Mouse (Mus musculus): ENCODE measurements around the gene Timp2. TPM values are rescaled to one million over a fixed set of nuclear protein-coding genes. Genes with fewer than 3 reads are reported as not detected.

Gene Timp2
- polyA plus RNA-seq, 1 experiment: 78.8 TPM

DNA sequence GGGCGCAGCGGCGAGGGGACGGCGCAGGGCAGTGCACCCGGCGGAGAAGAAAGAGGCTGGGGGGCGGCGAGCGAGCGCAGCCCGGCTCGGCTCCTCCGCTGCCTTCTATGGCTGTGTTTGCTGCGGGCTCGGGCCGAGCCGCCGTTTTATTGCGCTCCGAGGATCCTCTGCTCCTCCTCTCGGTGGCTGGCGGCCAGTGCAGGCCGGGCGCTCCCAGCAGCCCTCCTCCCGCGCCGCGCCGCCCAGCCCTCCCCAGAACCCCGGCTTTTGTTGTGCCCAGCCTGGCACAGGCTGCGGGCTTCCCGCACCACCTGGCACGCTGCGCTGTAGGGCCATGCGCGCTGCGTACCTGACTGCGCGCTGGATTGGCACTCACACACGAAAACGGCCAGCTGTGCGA is 335 bp downstream of the Timp2 start:
- Histone ChIP-seq H3K27me3 (ENCODE audit: control insufficient read depth, insufficient read depth, low read length) (no peaks in the 10 kb centered on the region), H3K36me3 (ENCODE audit: control insufficient read depth, insufficient read depth, low read length) (no peaks in the 10 kb centered on the region), H3K27ac (ENCODE audit: control insufficient read depth, insufficient read depth, low read length) (no peak overlapping the region), H3K4me1 (replicated peaks; ENCODE audit: control insufficient read depth, insufficient read depth, low read length) (peaks cover 24% of the 10 kb centered on the region), H3K4me3 (ENCODE audit: control insufficient read depth, insufficient read depth, low read length) (peak overlapping the region; percentile 54)
- DNase-seq: peak; percentile 87
- WGBS: 0% methylated on average over 36 of the region's 43 CpGs
- TF ChIP-seq CTCF (IDR thresholded peaks at IDR 0.05; ENCODE audit: borderline replicate concordance, control insufficient read depth, extremely low read depth, insufficient read depth, low read length, poor library complexity) (peak; percentile 89), POLR2A (IDR thresholded peaks at IDR 0.05; ENCODE audit: control insufficient read depth, extremely low read depth, insufficient read depth, low read length, poor library complexity) (peak; percentile 30; the same call in 1 of the 2 replicates)

DNA sequence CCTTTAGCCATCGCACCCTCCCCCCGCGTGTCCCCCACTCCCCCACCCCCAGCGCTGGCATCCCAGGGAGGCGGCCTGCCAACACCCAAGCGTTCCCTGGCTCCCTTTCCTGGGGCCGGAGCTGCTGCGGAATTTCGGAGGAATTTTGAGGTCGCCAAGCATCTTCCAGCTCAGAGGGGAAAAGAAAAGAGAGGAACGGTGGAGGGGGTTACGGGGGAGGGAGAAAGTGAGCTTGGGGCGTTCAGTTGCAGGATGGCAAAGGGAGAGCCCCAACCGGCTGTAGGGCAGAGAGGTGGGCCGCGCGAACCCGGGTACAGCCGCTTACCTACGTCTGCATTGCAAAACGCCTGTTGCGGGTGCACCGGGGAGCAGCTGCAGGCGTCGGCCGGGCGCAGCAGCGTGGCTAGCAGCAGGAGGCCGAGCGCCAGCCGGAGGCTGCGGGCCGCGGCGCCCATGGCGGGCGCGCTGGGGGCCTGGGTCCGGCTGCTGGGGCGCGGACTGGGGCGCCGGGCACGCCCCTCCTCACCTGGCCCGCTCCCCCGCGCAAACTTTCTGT is 826 bp downstream of the Timp2 start:
- peak; percentile 50 for DNase-seq
- H3K27me3 ChIP-seq (ENCODE audit: control insufficient read depth, insufficient read depth, low read length): no peaks in the 10 kb centered on the region
- no peaks in the 10 kb centered on the region for H3K36me3 ChIP-seq (ENCODE audit: control insufficient read depth, insufficient read depth, low read length)
- peaks cover 27% of the 10 kb centered on the region for H3K4me1 ChIP-seq (replicated peaks; ENCODE audit: control insufficient read depth, insufficient read depth, low read length)
- no peak overlapping the region for H3K27ac ChIP-seq (ENCODE audit: control insufficient read depth, insufficient read depth, low read length)
- H3K4me3 ChIP-seq (ENCODE audit: control insufficient read depth, insufficient read depth, low read length): peak overlapping the region; percentile 54
- WGBS: 3% methylated on average over 47 of the region's 47 CpGs
- TF ChIP-seq POLR2A (IDR thresholded peaks at IDR 0.05; ENCODE audit: control insufficient read depth, extremely low read depth, insufficient read depth, low read length, poor library complexity): no peak; the same call in 1 of the 2 replicates
- no peak for TF ChIP-seq CTCF (IDR thresholded peaks at IDR 0.05; ENCODE audit: borderline replicate concordance, control insufficient read depth, extremely low read depth, insufficient read depth, low read length, poor library complexity)

DNA sequence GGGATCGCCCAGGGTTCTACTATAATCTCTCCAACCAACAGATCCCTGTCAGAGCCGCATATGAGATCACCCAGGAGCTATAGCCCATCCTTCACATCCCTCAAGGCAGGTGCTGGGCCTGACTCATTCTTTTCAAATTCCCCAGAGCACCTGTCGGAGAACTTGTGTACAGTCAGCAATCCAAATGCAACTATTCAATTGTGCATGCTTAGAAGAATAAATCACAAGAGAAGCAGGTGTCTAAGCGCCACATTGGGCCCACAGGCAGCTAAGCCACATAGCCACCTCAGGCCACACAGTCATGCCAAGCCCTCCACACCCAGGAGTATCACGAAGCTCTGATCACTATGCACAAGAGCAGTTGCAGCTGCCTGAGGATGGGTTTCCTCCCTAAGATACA is 6.0 kb downstream of the Timp2 start:
- no peaks in the 10 kb centered on the region for H3K27me3 ChIP-seq (ENCODE audit: control insufficient read depth, insufficient read depth, low read length)
- 82% methylated on average over 5 of the region's 5 CpGs for WGBS

DNA sequence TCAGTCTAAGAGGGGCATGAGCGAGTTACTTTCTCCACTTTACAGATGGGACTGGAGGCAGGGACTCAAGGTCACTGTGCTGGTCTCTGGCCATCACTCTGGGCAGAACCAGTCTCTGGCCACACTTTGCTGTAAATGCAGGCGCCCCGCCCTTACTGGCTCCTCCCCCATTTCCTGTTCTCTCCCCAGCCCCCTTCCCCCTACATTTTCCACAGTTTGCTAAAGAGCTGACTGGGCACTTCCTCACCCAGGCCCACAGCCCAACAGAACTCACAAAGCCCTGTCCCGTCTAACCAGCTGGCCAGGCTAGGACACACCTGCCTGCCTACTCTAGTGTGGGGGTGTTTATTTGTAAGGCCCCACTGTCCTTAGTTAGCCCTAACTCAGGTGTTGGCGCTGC is 6.7 kb downstream of the Timp2 start:
- no peak overlapping the region for H3K4me3 ChIP-seq (ENCODE audit: control insufficient read depth, insufficient read depth, low read length)
- no peaks in the 10 kb centered on the region for H3K36me3 ChIP-seq (ENCODE audit: control insufficient read depth, insufficient read depth, low read length)
- H3K27me3 ChIP-seq (ENCODE audit: control insufficient read depth, insufficient read depth, low read length): no peaks in the 10 kb centered on the region
- H3K4me1 ChIP-seq (replicated peaks; ENCODE audit: control insufficient read depth, insufficient read depth, low read length): peaks cover 53% of the 10 kb centered on the region
- 38% methylated on average over 5 of the region's 5 CpGs for WGBS
- TF ChIP-seq CTCF (IDR thresholded peaks at IDR 0.05; ENCODE audit: borderline replicate concordance, control insufficient read depth, extremely low read depth, insufficient read depth, low read length, poor library complexity): 0 out of 2 replicates have a peak, but pooled peaks have one; percentile 6
- TF ChIP-seq POLR2A (IDR thresholded peaks at IDR 0.05; ENCODE audit: control insufficient read depth, extremely low read depth, insufficient read depth, low read length, poor library complexity): no peak
- peak overlapping the region; percentile 98 for H3K27ac ChIP-seq (ENCODE audit: control insufficient read depth, insufficient read depth, low read length)
- DNase-seq: peak; percentile 80

More for the DNA sequence above, 6.0 kb downstream of the Timp2 start:
- peak overlapping the region; percentile 98 for H3K27ac ChIP-seq (ENCODE audit: control insufficient read depth, insufficient read depth, low read length)
- DNase-seq: peak; percentile 33
- no peaks in the 10 kb centered on the region for H3K36me3 ChIP-seq (ENCODE audit: control insufficient read depth, insufficient read depth, low read length)
- H3K4me3 ChIP-seq (ENCODE audit: control insufficient read depth, insufficient read depth, low read length): no peak overlapping the region
- TF ChIP-seq CTCF (IDR thresholded peaks at IDR 0.05; ENCODE audit: borderline replicate concordance, control insufficient read depth, extremely low read depth, insufficient read depth, low read length, poor library complexity): no peak
- TF ChIP-seq POLR2A (IDR thresholded peaks at IDR 0.05; ENCODE audit: control insufficient read depth, extremely low read depth, insufficient read depth, low read length, poor library complexity): no peak
- H3K4me1 ChIP-seq (replicated peaks; ENCODE audit: control insufficient read depth, insufficient read depth, low read length): peaks cover 57% of the 10 kb centered on the region

DNA sequence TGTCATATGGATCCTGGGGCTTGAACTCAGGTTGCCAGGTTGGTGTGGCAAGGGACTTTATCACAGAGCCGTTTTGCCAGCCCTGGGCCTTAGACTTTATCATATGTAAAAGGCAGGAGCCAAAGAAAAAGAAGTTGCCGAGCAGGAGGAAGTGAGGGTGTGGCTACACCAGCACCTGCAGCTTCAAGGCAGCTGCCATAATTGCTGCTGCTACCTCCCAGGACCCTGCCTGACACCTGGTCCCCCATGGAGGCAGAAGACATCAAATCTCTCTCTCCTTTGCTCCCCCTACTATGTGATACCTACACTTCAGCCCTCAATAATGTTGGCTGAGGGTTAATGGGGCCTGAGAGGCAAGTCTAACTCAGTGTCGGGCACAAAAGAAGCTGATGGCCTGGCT is 7.1 kb downstream of the Timp2 start:
- Histone ChIP-seq H3K4me3 (ENCODE audit: control insufficient read depth, insufficient read depth, low read length) (no peak overlapping the region), H3K36me3 (ENCODE audit: control insufficient read depth, insufficient read depth, low read length) (no peaks in the 10 kb centered on the region), H3K4me1 (replicated peaks; ENCODE audit: control insufficient read depth, insufficient read depth, low read length) (peaks cover 53% of the 10 kb centered on the region), H3K27ac (ENCODE audit: control insufficient read depth, insufficient read depth, low read length) (peak overlapping the region; percentile 98), H3K27me3 (ENCODE audit: control insufficient read depth, insufficient read depth, low read length) (no peaks in the 10 kb centered on the region)
- peak; percentile 74 for DNase-seq
- 12% methylated on average over 3 of the region's 3 CpGs for WGBS
- TF ChIP-seq CTCF (IDR thresholded peaks at IDR 0.05; ENCODE audit: borderline replicate concordance, control insufficient read depth, extremely low read depth, insufficient read depth, low read length, poor library complexity): 0 out of 2 replicates have a peak, but pooled peaks have one; percentile 9
- TF ChIP-seq POLR2A (IDR thresholded peaks at IDR 0.05; ENCODE audit: control insufficient read depth, extremely low read depth, insufficient read depth, low read length, poor library complexity): 0 out of 2 replicates have a peak, but pooled peaks have one; percentile 8

DNA sequence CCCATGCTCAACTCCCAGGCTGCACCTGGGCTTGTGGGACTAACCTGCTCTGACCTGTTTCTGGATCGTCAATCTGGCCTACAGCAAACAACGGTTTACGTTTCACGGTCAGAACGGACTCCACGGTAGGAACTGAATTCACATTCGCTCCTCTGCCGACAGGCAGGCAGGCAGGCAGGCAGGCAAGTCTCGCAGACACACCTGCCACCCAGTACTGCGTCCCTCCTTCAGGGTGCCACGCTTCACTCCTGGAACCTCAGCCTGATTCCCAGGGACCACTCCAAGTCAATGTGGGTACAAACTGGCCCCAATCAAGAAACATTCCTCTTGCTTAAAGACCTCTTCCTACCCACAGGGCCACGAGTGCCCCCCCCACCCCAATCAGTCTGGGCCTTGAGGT is 7.6 kb downstream of the Timp2 start:
- Histone ChIP-seq H3K4me3 (ENCODE audit: control insufficient read depth, insufficient read depth, low read length) (no peak overlapping the region), H3K36me3 (ENCODE audit: control insufficient read depth, insufficient read depth, low read length) (no peaks in the 10 kb centered on the region), H3K27me3 (ENCODE audit: control insufficient read depth, insufficient read depth, low read length) (no peaks in the 10 kb centered on the region), H3K4me1 (replicated peaks; ENCODE audit: control insufficient read depth, insufficient read depth, low read length) (peaks cover 51% of the 10 kb centered on the region), H3K27ac (ENCODE audit: control insufficient read depth, insufficient read depth, low read length) (peak overlapping the region; percentile 98)
- no peak for DNase-seq
- 74% methylated on average over 12 of the region's 12 CpGs for WGBS
- TF ChIP-seq CTCF (IDR thresholded peaks at IDR 0.05; ENCODE audit: borderline replicate concordance, control insufficient read depth, extremely low read depth, insufficient read depth, low read length, poor library complexity): 0 out of 2 replicates have a peak, but pooled peaks have one; percentile 17
- TF ChIP-seq POLR2A (IDR thresholded peaks at IDR 0.05; ENCODE audit: control insufficient read depth, extremely low read depth, insufficient read depth, low read length, poor library complexity): no peak
